Mouse (Mus musculus) gonadal fat pad, adult 2 months (tissue): ENCODE measurements around the gene Cfap299. TPM values are rescaled to one million over a fixed set of nuclear protein-coding genes. Genes with fewer than 3 reads are reported as not detected.
"Not testable (repeated sequence)": the region's sequence is repeated elsewhere in the genome, so short reads cannot be mapped to it uniquely, and the experiment has no call there.

Experiments used
- DNase-seq: peaks from one replicate; pipeline ENCODE4 v3.0.0-alpha.2; 2012; ENCODE audit warnings: low read depth
- polyA plus RNA-seq: library from polyadenylated mRNA; depleted of rRNA; stranded (reverse); fragments of >200 nt; gene quantifications from 2 replicates; pipeline ENCODE4 v1.2.3, GENCODE M21; 2012; rRNA removed

Cfap299 gene
- polyA plus RNA-seq, result 0.31 and 0.56 TPM in 2 replicates

DNA sequence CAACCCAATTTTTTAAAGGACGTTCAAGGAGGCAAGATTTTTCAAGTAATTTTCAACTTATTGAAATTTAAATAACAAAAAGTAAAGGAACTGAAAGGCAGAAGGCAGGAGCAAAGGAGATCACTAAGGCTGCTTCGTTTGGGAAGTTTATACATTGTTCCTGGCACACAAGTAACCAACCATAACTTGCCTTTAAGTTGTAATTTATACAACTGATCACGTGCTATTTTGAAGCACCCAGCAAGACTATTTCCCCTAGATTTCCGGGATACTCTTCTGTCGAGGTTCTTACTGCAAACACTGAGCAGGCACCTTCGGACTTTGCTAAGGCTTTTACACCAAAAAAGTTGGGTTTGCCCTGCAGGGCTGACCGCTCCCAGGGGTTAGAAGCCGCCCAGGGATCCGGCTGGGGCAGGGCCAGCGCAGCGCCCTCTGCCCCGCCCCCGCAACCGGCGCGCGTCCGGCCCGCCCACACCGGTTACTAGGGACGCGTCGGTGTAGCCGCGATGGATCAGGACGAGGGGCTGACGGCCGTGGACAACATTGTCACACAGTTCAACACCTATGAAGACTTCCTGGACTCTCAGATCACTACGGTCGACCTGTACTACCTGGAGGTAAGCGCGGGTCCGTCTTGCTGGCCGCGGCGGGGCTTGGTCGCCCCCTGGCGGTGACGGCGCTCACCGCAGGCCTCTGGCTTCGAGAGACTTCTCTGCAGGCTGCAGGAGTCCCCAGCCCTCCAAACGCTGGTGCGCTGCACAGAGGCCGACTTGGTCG, at the start of gene Cfap299:
Gene Cfap299 (plus strand): TSS at position 457 of the 777 bp plus-strand sequence.
- no peak for DNase-seq

DNA sequence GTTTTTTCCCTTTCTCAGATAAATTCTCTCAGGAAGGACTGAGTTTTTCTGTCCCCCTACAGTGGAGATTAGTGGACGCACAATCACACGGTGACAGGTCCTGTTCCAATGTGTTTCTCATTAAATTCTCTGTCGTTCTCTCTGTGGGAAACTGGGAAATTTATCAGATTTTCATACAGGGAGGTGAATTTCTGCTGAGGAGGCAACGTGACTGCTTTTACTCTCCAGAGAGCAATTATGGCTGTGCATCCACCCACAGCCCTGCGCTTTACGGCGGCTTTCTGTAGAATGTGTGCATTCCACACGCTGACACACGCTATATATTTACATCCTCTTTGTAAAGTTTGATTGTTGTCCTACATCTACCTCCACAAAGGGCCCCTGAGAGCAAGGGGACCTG, 47.1 kb upstream of the Cfap299 start:
- no peak for DNase-seq

- no peak for DNase-seq
Measured at GRCm38 (mm10) chr5:98283696-98284478, 45.2 kb upstream of the Cfap299 start.

DNA sequence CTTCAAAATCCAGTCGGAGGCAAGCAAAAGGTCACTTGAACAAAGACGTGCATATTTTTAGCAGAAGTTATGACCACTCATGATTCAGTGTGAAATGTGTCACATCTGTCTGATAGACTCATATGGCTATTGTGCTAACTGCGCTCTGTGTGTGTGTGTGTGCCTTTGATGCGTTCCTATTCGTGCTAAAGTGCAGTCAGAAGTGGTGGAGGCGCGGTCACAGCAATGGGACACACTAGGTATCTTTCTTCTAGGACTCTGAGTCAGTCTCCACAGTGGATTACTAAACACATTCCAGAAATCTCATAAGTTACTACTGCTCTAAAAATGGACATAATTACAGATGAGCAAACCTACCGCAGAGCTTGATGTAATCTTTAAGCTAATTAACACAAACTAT, 38.5 kb upstream of the Cfap299 start:
- DNase-seq, result no peak

- DNase-seq, result no peak
Measured at GRCm38 (mm10) chr5:98292388-98293048, 36.6 kb upstream of the Cfap299 start.

- no peak for DNase-seq
Measured at GRCm38 (mm10) chr5:98293049-98293715, 35.9 kb upstream of the Cfap299 start.

DNA sequence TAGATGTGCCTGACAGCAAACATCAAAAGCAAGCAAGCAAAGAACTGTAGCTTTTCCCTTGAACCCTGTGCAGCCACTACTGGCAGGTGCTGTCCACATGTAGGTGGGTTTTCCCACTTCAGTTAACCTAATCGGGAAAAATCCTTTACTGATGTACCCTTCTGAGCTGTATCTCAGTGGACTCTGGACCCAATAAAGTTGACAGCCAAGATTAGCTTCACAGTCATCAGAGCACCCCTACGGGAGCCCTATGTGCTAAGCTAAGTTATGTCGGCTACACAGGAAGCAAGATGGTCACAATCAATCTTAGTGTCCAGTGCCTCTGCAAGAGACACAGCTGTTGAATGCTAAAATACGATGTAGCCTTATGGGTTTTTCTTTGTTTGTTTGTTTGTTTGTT, 29.0 kb upstream of the Cfap299 start:
- DNase-seq, result no peak

GRCm38 (mm10) chr5:98305673-98306072, 23.4 kb upstream of the Cfap299 start:
- no peak for DNase-seq

- no peak for DNase-seq
Measured at GRCm38 (mm10) chr5:98306528-98306927, 22.6 kb upstream of the Cfap299 start.

DNA sequence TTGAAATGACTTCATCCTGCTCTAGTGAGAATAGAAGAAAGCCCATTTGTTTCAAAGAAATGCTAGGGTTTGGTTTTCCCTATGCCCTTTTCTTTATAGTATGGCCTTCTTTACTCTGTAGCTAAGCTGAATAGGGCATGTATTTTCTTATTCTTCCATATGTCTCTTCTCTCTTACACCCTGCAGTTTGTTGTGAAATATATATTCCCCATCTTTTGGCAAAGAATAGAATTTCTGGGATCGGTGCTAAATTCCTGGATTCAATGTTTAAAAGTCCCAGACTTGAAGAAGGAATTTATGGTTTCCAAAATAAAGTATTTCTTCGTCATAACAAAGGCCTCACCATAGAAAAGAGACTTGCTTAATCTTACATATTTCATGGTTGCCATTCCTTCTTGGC, 2.5 kb upstream of the Cfap299 start:
- DNase-seq, result no peak

GRCm38 (mm10) chr5:98343751-98344150, 14.6 kb downstream of the Cfap299 start:
- not testable (repeated sequence) for DNase-seq

DNA sequence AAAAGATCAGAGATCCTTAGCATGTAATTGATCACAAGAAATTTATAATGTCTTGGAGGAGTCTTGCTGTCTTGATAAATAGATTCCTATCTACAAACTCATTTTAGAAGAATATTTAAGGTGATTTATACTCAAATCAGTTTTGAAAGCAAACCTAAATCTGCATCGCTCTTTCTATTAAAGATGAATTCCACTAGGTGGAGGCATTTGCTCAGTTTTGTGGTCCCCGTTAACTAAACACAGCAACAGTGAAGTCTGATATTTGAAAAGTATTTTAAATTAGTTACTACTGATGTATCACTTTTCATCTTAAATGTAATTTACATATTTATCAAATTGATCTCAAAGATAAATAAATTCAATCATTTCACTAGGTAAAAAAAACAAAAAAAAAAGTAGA, 15.5 kb downstream of the Cfap299 start:
- no peak for DNase-seq

DNA sequence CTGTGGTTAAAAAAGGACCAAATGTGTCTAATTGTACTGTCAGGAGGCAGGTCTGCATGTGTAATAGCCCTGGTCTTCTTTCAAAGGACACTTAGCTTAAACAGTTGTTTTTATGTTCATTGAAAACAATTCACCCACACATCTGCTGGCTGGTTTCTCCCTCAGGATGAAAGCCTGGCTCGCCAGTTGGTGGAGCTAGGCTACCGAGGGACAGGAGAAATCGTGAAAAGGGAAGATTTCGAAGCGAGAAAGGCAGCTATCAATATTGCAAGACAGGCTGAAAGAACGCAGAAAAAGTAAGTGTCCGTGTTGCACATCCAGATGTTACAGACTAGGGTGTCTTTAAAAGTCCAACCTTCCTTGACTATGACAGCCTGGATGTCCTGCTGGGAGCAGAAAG, 17.0 kb downstream of the Cfap299 start:
- no peak for DNase-seq

GRCm38 (mm10) chr5:98348605-98349004, 19.5 kb downstream of the Cfap299 start:
- DNase-seq, result no peak

DNA sequence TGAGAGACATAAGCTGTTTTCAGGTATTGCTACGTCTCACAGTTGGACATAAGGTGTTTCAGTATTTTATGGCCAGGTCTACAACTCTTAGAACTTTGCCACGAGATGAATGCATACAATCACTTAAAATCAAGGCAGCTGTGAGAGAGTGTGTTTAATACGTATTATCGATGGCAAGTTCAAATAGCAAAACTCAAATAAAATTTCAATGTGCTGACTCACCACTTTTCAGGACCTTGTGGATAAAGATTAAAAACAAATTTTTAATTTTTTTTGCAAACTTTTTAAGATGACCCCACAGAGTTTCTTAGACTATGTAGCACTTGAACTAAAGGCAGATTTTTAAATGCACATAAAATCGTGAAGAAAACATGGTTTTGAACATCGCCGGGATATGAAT, 30.8 kb downstream of the Cfap299 start:
- DNase-seq, result no peak

DNA sequence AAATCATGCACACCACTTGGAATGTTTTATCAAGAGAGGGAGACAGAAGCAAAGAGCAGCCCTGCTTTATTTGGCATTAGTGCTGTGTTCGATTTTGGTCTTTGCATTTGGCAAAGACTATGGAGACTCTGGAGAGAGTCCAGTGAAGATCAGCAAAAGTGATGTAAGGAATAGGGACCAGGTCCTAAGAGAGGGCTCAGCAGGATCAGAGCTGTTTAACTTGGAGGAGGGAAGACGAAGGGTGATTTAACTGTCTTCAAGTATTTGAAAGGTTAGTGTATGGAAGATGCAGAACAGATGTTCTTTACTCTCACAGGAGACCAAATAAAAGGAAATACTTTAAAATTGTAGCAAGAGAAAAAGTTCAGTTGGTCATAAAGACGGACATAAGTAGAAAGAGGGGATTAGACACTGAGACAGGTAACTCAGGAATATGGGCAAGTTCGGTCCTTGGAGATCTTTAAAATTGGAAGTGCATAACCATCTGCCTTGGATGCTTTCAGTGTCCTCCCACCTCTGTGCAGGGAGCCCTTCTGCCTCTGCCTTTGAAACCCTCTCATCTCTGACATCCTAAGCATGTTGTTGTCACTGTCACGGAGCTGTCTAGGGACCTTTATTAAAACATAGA, 31.8 kb downstream of the Cfap299 start:
- no peak for DNase-seq

GRCm38 (mm10) chr5:98363428-98363827, 34.3 kb downstream of the Cfap299 start:
- DNase-seq, result no peak

- no peak for DNase-seq
Measured at GRCm38 (mm10) chr5:98365340-98365739, 36.2 kb downstream of the Cfap299 start.

DNA sequence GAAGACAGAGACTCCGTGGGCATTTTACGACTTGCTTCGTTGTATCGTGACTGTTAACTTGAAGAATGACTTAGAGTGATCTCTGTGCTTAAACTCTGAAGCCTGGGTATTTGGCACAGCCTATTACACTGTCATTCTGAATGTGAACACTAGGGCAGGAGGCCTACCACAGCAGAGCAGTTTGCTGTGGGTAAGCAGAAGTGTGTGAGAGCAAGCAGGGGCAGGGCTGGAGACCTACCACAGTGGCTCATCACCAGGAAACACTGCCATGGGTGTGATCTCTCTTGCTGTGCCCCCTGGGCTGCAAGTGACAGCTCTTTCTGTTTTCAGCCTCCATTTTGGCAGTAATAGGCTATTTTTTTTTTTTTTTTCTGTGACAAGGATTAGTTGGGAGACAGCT, 39.7 kb downstream of the Cfap299 start:
- no peak for DNase-seq

DNA sequence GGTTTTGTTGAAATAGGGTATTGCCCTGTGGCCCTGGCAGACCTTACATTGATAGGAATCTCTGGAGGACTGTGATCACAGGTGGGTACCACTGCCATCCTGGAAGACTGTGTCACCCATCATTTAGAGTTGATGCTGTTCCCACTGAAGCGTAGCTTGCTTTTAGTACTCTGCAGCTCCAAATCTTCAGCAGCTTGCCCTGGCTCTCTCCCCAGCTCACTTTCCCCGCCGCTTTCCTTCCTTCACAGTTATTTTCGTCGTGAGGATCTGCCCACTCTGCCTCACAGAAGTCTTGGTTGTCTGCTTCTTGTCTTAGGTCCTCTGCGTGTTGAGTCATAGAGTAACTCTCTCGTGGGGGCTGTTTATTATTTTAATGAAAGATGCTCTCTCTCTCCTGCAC, 40.3 kb downstream of the Cfap299 start:
- no peak for DNase-seq

GRCm38 (mm10) chr5:98376058-98376798, 47.1 kb downstream of the Cfap299 start:
- DNase-seq, result no peak
